Mouse (Mus musculus) intestine, embryonic 14.5 days (tissue): Measurements from ENCODE around the gene Bcl7c. TPM values are rescaled to one million over a fixed set of nuclear protein-coding genes. Genes with fewer than 3 reads are reported as not detected.

Source experiments
- ATAC-seq: fragments of 200-750 bp; cut with Nextera tagmentation; replicated peaks from 2 replicates; pipeline ENCODE4 v1.8.0; 2017; ENCODE audit warnings: low read depth, moderate number of reproducible peaks, moderate TSS enrichment, moderate library complexity; ENCODE audit not compliant: low FRiP score, low TSS enrichment
- DNase-seq: peaks from one replicate; pipeline ENCODE4 v3.0.0-alpha.2; 2018; ENCODE audit warnings: low spot score
- H3K27ac ChIP-seq: fragments of 300-500 bp; sonication (generic); 2 replicates; pipeline ENCODE4 v1.5.1; 2014; ENCODE audit warnings: low read depth, mild to moderate bottlenecking, control low read depth
- H3K27me3 ChIP-seq: fragments of 300-500 bp; sonication (generic); replicated peaks from 2 replicates; pipeline ENCODE4 v1.6.1; 2014; ENCODE audit warnings: low read length, control low read depth; ENCODE audit not compliant: control insufficient read depth, insufficient read depth
- H3K36me3 ChIP-seq: fragments of 300-500 bp; sonication (generic); 2 replicates; pipeline ENCODE4 v1.6.1; 2014; ENCODE audit warnings: low read length, control low read depth; ENCODE audit not compliant: control insufficient read depth, insufficient read depth
- H3K4me1 ChIP-seq: fragments of 300-500 bp; sonication (generic); replicated peaks from 2 replicates; pipeline ENCODE4 v1.6.1; 2014; ENCODE audit warnings: low read length, control low read depth, mixed read lengths; ENCODE audit not compliant: control insufficient read depth, insufficient read depth
- H3K4me2 ChIP-seq: fragments of 300-500 bp; sonication (generic); 2 replicates; pipeline ENCODE4 v1.6.1; 2014; ENCODE audit warnings: low read length
- H3K4me3 ChIP-seq: fragments of 300-500 bp; sonication (generic); 2 replicates; pipeline ENCODE4 v1.5.1; 2014; ENCODE audit warnings: low read depth, low read length, control low read depth, mixed read lengths
- H3K9ac ChIP-seq: fragments of 300-500 bp; sonication (generic); 2 replicates; pipeline ENCODE4 v1.6.1; 2014; ENCODE audit warnings: mild to moderate bottlenecking, low read length
- H3K9me3 ChIP-seq: fragments of 300-500 bp; sonication (generic); 2 replicates; pipeline ENCODE4 v1.6.1; 2016; ENCODE audit warnings: low read length, control low read depth; ENCODE audit not compliant: control insufficient read depth
- WGBS: fragments of 180-500 bp; shearing (Covaris S2); extraction: QIAGEN DNeasy Blood & Tissue Kit; methylation state at CpG from one replicate; pipeline ENCODE4 v1.1.7; 2014; 5-methylcytosine and 5-hydroxymethylcytosine counted together
- polyA plus RNA-seq: library from polyadenylated mRNA; unstranded; fragments of >200 nt; fragmentation: Nextera tagmentation; extraction: Ambion mirVana; gene quantifications from 2 replicates; pipeline ENCODE4 v1.2.1, GENCODE M21; 2014

The Bcl7c gene
- 50.3 and 56.4 TPM in 2 replicates for polyA plus RNA-seq

DNA sequence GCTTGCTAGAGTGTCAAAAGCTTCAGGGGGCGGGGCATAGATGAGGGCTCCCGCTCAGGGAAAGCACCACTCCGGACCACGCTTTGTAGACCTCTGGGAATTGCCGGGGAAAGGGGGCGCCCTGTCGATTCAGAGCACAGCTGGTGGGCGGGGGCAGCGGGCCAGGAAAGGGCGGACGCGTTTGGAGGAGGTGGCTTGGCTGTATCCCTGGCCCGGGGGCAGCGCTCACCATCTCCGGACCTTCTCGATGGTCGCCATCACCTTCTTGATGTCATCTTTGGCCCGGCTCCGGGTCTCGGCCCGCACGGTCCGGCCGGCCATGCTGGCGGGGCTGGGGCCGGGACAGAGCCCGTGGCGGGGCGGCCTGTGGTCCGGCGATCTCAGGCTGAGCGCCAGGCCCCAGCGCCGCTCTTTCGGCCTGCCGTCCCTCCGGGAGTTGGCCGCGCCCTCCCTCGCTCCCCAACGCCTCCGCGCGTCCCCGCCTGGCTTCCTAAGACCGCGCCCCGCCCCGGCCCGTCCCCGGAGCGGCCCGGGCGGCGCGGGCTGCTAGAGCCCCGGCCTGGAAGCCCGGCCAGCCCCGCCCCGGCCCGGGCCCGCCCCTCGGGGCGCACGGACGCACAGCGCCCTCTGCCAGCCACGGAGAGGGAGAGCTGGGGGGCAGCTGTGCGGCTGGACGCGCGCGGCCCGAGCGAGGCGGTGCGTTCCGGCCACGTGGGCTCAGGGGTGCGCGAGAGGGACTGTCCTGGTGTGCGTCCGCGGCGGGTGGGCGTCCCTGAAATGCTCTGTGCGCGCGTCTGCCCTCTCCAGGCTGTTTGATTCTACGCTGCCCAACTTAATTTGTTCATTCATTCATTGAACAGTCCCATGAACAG is at the start of gene Bcl7c:
Gene Bcl7c (minus strand): TSS at position 727 of the 872 bp plus-strand sequence.
- Histone ChIP-seq H3K4me3 (peak within 1 kb of the TSS; percentile 63), H3K9me3 (no peaks in the 10 kb centered on the region), H3K4me2 (peak within 1 kb of the TSS; percentile 73), H3K4me1 (peaks cover 30% of the 10 kb centered on the region), H3K36me3 (peaks cover 33% of the 10 kb centered on the region), H3K9ac (peak within 1 kb of the TSS; percentile 83), H3K27ac (peak within 1 kb of the TSS; percentile 98), H3K27me3 (no peaks in the 10 kb centered on the region)
- WGBS: under 1% methylated on average over 85 of the region's 90 CpGs
- DNase-seq: peak; percentile 96
- ATAC-seq: peak; percentile 83

DNA sequence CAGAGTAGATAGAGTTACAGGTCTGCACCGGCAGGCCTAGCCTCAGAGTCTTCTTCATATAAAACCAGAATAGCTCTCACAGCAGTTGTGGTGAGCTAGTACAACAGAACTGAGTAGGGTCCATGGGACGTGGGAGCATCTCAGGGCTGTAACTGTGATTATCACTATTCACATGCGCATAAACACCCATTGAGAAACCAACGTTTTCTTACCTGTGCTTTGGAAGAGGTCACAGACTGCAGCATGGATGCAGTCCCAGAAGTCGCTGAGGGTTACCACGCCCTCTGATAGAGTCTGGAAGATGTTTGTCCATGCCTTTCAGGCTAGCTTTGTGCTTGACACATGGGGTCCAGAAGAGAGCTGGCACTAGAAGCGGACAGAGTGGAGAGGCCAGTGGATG is 45.0 kb upstream of the Bcl7c start:
- 83% methylated on average over 7 of the region's 7 CpGs for WGBS
- peaks cover 96% of the 10 kb centered on the region for H3K36me3 ChIP-seq
- no peak overlapping the region for H3K27ac ChIP-seq
- no peaks in the 10 kb centered on the region for H3K9me3 ChIP-seq
- no peak overlapping the region for H3K9ac ChIP-seq
- no peaks in the 10 kb centered on the region for H3K4me1 ChIP-seq
- H3K4me3 ChIP-seq: no peak overlapping the region
- ATAC-seq (no peak), DNase-seq (no peak)
- no peaks in the 10 kb centered on the region for H3K27me3 ChIP-seq
- H3K4me2 ChIP-seq: no peak overlapping the region

DNA sequence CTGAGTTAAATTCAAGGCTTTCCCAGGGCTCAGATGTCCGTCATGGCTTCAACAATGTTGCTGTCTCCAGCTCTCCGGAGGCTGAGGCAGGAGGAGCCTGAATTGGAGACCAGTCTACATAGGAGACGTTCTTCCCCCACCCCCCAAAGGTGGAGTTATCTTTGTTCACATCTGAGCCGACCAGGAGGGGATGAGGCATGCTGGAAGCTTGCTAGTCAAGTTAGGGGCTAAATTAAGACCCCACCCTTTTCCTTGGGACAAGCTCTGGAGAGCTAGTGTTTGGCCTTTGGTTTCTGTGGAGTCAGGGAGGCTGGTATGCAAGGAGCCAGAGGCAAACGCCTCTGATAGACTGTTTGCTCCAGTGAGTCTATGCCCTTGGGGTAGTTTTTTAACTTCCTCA is 44.4 kb upstream of the Bcl7c start:
- DNase-seq: no peak
- no peak overlapping the region for H3K9ac ChIP-seq
- H3K4me1 ChIP-seq: no peaks in the 10 kb centered on the region
- H3K27me3 ChIP-seq: no peaks in the 10 kb centered on the region
- no peak overlapping the region for H3K4me2 ChIP-seq
- ATAC-seq: no peak
- no peak overlapping the region for H3K4me3 ChIP-seq
- 59% methylated on average over 5 of the region's 5 CpGs for WGBS
- peaks cover 99% of the 10 kb centered on the region for H3K36me3 ChIP-seq
- no peaks in the 10 kb centered on the region for H3K9me3 ChIP-seq
- H3K27ac ChIP-seq: no peak overlapping the region

DNA sequence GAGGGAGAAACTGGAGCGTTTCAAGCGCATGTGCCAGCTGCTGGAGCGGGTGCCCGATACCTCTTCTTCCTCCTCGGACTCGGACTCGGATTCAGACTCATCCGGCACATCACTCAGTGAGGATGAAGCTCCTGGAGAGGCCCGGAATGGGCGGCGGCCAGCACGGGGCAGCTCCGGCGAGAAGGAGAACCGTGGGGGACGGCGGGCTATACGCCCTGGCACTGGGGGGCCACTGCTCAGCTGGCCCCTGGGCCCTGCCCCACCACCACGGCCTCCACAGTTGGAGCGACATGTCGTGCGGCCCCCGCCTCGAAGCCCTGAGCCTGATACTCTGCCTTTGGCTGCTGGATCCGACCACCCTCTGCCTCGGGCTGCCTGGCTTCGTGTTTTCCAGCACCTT is 43.3 kb upstream of the Bcl7c start:
- no peak for DNase-seq
- H3K4me2 ChIP-seq: no peak overlapping the region
- 96% methylated on average over 27 of the region's 27 CpGs for WGBS
- no peaks in the 10 kb centered on the region for H3K9me3 ChIP-seq
- peaks cover 88% of the 10 kb centered on the region for H3K36me3 ChIP-seq
- no peak for ATAC-seq
- H3K27ac ChIP-seq: no peak overlapping the region
- H3K27me3 ChIP-seq: no peaks in the 10 kb centered on the region
- no peak overlapping the region for H3K9ac ChIP-seq
- 0 out of 2 replicates have a peak, but pooled peaks cover 6% of the 10 kb centered on the region for H3K4me1 ChIP-seq
- no peak overlapping the region for H3K4me3 ChIP-seq

DNA sequence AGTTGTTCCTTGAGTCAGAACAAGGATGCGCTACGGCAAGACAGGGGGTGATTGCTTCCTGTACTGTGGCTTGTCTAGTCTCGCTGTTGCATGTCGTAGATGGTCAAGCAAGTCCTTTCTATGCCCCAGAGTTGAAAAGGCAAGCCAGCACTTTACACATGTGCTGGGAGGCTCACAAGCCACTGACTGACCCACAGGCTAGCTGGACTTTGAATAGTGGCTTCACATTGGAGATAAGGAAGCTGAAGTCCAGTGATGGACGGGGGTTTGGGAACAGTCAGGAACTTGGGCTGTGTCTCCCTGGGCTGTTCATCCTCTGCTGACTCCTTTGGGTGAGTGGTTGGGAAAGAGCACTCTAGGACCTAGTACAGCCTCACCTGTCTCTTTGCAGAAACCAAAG is 42.9 kb upstream of the Bcl7c start:
- Histone ChIP-seq H3K36me3 (peaks cover 84% of the 10 kb centered on the region), H3K4me1 (0 out of 2 replicates have a peak, but pooled peaks cover 6% of the 10 kb centered on the region)

DNA sequence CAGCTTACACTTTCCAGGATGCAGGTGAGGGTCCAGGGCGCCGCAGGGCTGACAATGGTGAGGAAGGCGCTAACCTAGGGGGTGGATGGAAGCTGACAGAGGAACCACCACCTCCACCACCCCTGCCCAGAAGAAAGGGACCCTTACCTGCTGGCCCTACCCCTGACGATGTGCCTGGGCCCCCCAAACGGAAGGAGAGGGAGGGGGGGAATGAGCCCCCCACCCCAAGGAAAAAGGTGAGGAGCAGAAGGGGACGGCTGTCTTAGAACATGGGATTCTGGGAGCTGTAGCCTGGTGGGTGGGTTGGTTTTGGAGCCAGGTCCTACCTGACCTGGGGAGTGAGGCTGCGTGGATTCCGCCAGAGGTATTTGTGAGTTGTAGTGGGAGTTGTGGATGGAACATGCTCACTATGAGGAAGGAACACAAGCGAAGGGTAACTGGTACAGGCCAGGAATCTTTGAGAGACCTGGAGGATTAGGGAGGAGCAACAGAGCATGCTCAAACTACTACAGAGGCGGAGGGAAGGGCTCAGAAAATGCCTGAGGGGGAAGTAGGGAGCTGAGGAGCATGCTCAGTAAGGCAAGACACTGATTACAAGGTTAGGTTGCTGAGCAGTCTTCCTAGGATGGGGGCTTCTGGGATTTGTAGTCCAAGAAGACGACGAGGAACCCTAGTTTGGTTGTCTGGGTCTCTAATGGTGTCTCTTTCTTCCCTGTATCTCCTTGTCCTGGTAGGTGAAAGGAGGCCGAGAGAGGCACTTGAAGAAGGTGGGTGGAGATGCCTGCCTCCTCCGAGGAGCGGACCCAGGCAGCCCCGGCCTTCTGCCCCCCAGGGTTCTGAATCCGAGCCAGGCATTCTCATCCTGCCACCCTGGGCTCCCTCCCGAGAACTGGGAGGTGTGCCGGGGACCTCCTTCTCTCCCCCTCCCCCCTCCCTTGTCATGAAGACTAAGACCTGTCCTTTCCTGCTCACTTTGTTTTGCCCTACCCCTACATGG is 41.7 kb upstream of the Bcl7c start:
- Histone ChIP-seq H3K4me2 (no peak overlapping the region), H3K27ac (no peak overlapping the region), H3K27me3 (no peaks in the 10 kb centered on the region), H3K4me3 (no peak overlapping the region), H3K9me3 (no peaks in the 10 kb centered on the region), H3K36me3 (peaks cover 73% of the 10 kb centered on the region), H3K9ac (no peak overlapping the region), H3K4me1 (0 out of 2 replicates have a peak, but pooled peaks cover 6% of the 10 kb centered on the region)
- DNase-seq: no peak
- ATAC-seq: no peak
- WGBS: 89% methylated on average over 19 of the region's 19 CpGs

More for the DNA sequence above, 42.9 kb upstream of the Bcl7c start:
- no peak for ATAC-seq
- H3K4me3 ChIP-seq: no peak overlapping the region
- no peak overlapping the region for H3K4me2 ChIP-seq
- H3K27ac ChIP-seq: no peak overlapping the region
- DNase-seq: no peak
- H3K9me3 ChIP-seq: no peaks in the 10 kb centered on the region
- WGBS: 89% methylated on average over 5 of the region's 5 CpGs
- H3K27me3 ChIP-seq: no peaks in the 10 kb centered on the region
- H3K9ac ChIP-seq: no peak overlapping the region

DNA sequence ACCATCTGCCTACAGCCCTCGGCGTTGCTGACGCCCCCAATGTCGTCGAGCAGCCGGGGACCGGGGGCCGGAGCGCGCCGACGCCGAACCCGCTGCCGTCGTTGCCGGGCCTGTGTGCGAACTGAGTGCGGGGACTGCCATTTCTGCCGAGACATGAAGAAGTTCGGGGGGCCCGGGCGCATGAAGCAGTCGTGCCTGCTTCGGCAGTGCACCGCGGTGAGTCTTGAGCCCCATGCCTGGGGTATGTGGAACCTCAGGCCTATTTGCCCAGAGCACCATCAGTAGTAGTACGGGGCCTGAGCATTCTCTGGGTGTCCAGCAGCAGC is 39.5 kb upstream of the Bcl7c start:
- H3K4me3 ChIP-seq: no peak overlapping the region
- no peak overlapping the region for H3K9ac ChIP-seq
- no peaks in the 10 kb centered on the region for H3K27me3 ChIP-seq
- DNase-seq (no peak), ATAC-seq (no peak)
- 92% methylated on average over 28 of the region's 28 CpGs for WGBS
- no peak overlapping the region for H3K27ac ChIP-seq
- H3K36me3 ChIP-seq: peaks cover 50% of the 10 kb centered on the region
- H3K4me1 ChIP-seq: peaks cover 12% of the 10 kb centered on the region
- no peak overlapping the region for H3K4me2 ChIP-seq
- no peaks in the 10 kb centered on the region for H3K9me3 ChIP-seq

DNA sequence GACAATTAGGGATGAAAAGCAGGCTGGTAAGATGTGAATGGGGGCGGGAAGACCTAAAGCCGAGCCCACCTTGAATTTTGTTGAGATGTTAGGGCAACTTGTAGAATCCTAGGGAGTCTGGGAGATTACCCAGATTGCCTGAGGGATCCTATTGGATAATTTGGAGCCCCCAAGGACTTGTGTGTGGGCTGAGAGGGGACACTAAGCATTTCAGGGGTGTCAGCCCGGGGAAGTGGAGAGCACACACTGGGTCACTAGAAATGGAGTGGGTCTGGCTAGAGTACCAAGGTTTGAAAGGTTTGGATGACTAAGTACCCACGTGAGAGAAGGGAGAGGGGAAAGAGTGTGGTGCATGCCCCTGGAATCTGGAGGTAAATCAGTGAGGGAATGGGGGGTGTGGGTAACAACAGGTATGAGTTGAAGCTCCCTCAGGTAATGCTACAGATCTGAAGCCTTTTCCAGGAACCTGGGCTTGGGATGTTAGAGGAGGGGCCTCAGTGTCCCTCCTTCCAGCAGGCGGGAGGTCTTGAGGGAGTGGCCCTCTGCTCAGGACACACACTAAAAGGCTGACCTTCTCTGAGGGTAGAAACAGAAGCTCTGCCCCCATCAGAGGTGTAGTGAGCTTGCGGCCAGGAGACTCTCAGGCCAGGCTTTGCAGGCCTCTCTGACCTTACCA is 39.0 kb upstream of the Bcl7c start:
- peak overlapping the region; percentile 83; the same call in 1 of the 2 replicates for H3K27ac ChIP-seq
- H3K4me1 ChIP-seq: peaks cover 12% of the 10 kb centered on the region
- WGBS: 39% methylated on average over 6 of the region's 6 CpGs
- H3K9me3 ChIP-seq: no peaks in the 10 kb centered on the region
- H3K36me3 ChIP-seq: peaks cover 45% of the 10 kb centered on the region
- peak overlapping the region; percentile 89 for H3K4me2 ChIP-seq
- H3K4me3 ChIP-seq: peak overlapping the region; percentile 71
- ATAC-seq (no peak), DNase-seq (no peak)
- H3K27me3 ChIP-seq: no peaks in the 10 kb centered on the region
- peak overlapping the region; percentile 82 for H3K9ac ChIP-seq
